In the genomic region with DNA sequence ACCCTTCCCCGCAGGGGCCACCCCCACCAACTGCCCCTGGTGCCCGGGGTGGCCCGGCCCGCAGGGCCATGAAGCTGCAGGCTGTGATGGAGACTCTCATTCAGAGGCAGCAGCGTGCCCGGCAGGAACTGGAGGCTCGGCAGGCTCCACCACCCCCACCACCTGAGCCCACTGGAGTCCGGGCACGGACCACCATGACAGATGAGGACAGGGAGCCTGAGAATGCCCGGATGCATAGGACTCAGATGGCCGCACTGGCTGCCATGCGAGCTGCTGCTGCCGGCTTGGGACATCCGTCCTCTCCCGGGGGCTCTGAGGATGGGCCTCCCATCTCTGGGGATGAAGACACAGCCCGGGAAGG, we compare ENCODE assay signal across 17 mouse cellular contexts. TPM values are rescaled to one million over a fixed set of nuclear protein-coding genes. Genes with fewer than 3 reads are reported as not detected.
DNase-seq lines count a peak whose midpoint lies in the region; ATAC-seq lines count a peak whose summit lies in the region.
"Had no signal": no experiment of that assay in that cellular context is flagged by ENCODE, and none has a peak within 500 bp of the region (broad histone marks: within the 10 kb centered on the region; RNA-seq: fewer than 3 reads in every experiment).

No protein-coding gene starts in this region.

- no peak overlapping the region for H3K4me2 ChIP-seq in intestine, embryonic 16.5 days (ENCODE audit: low read depth, low read length)
- H3K4me2 ChIP-seq in intestine, embryonic 15.5 days (replicated peaks): no peak overlapping the region
- peak overlapping the region; percentile 93 for H3K4me2 ChIP-seq in neural tube, embryonic 12.5 days (replicated peaks)
- peak overlapping the region; percentile 19; the same call in 1 of the 2 replicates for H3K4me2 ChIP-seq in hindbrain, embryonic 15.5 days
- H3K4me2 ChIP-seq: forebrain, embryonic 15.5 days had no signal

- 90% methylated on average over 16 of the region's 16 CpGs for WGBS in intestine, embryonic 16.5 days
- WGBS in intestine, embryonic 15.5 days: 89% methylated on average over 16 of the region's 16 CpGs
- WGBS in neural tube, embryonic 12.5 days: 77% methylated on average over 16 of the region's 16 CpGs
- WGBS in hindbrain, embryonic 15.5 days: 57% methylated on average over 16 of the region's 16 CpGs

- ATAC-seq in intestine, embryonic 16.5 days: no peak
- ATAC-seq in intestine, embryonic 15.5 days: no peak
- no peak for ATAC-seq in neural tube, embryonic 12.5 days (ENCODE audit: low FRiP score, low read depth)
- ATAC-seq in hindbrain, embryonic 15.5 days (ENCODE audit: low FRiP score, low read depth): no peak
- ATAC-seq: forebrain, embryonic 15.5 days had no signal

- H3K4me3 ChIP-seq in intestine, embryonic 16.5 days (ENCODE audit: low read length): no peak overlapping the region
- H3K4me3 ChIP-seq in intestine, embryonic 15.5 days (replicated peaks): no peak overlapping the region
- H3K4me3 ChIP-seq in neural tube, embryonic 12.5 days: peak overlapping the region; percentile 5; the same call in 1 of the 2 replicates
- H3K4me3 ChIP-seq in hindbrain, embryonic 15.5 days: no peak overlapping the region
- H3K4me3 ChIP-seq: forebrain, embryonic 15.5 days; gastrocnemius, adult 2 months had no signal

- peak overlapping the region; percentile 43; the same call in 1 of the 2 replicates for H3K9ac ChIP-seq in intestine, embryonic 16.5 days (ENCODE audit: low read depth, low read length)
- no peak overlapping the region for H3K9ac ChIP-seq in intestine, embryonic 15.5 days
- peak overlapping the region; percentile 35; the same call in 1 of the 2 replicates for H3K9ac ChIP-seq in neural tube, embryonic 12.5 days
- H3K9ac ChIP-seq in hindbrain, embryonic 15.5 days: no peak overlapping the region
- H3K9ac ChIP-seq: forebrain, embryonic 15.5 days had no signal

- H3K4me1 ChIP-seq in intestine, embryonic 16.5 days (ENCODE audit: control insufficient read depth, insufficient read depth, low read length): peaks cover 72% of the 10 kb centered on the region
- peaks cover 68% of the 10 kb centered on the region for H3K4me1 ChIP-seq in intestine, embryonic 15.5 days (replicated peaks)
- peaks cover 66% of the 10 kb centered on the region for H3K4me1 ChIP-seq in neural tube, embryonic 12.5 days
- H3K4me1 ChIP-seq in hindbrain, embryonic 15.5 days (replicated peaks): peaks cover 59% of the 10 kb centered on the region

- H3K9me3 ChIP-seq in intestine, embryonic 16.5 days (ENCODE audit: control insufficient read depth, low read length): no peaks in the 10 kb centered on the region
- no peaks in the 10 kb centered on the region for H3K9me3 ChIP-seq in intestine, embryonic 15.5 days
- H3K9me3 ChIP-seq in neural tube, embryonic 12.5 days: no peaks in the 10 kb centered on the region
- H3K9me3 ChIP-seq in hindbrain, embryonic 15.5 days: no peaks in the 10 kb centered on the region
- H3K9me3 ChIP-seq: forebrain, embryonic 15.5 days; G1E had no signal

- DNase-seq in neural tube, embryonic 10.5 days (ENCODE audit: extremely low spot score, low spot score): no peak
- no peak for DNase-seq in right cerebral cortex, adult 2 months (ENCODE audit: low spot score in 2 of 2)
- no peak for DNase-seq in urinary bladder, adult 2 months (ENCODE audit: low spot score)
- DNase-seq: cerebellum, adult 8-10 months; gastrocnemius, adult 2 months; kidney, postnatal 25 days; lung, adult 2 months; right cerebral cortex, adult 18-20 months had no signal

- H3K27me3 ChIP-seq in intestine, embryonic 16.5 days (replicated peaks; ENCODE audit: control insufficient read depth, insufficient read depth, low read length): no peaks in the 10 kb centered on the region
- no peaks in the 10 kb centered on the region for H3K27me3 ChIP-seq in intestine, embryonic 15.5 days (replicated peaks)
- H3K27me3 ChIP-seq in neural tube, embryonic 12.5 days (replicated peaks): no peaks in the 10 kb centered on the region
- no peaks in the 10 kb centered on the region for H3K27me3 ChIP-seq in hindbrain, embryonic 15.5 days
- H3K27me3 ChIP-seq: forebrain, embryonic 15.5 days had no signal

- H3K36me3 ChIP-seq in intestine, embryonic 16.5 days (ENCODE audit: control insufficient read depth, insufficient read depth, low read length): peaks cover 21% of the 10 kb centered on the region; the same call in 1 of the 2 replicates
- H3K36me3 ChIP-seq in intestine, embryonic 15.5 days: peaks cover 26% of the 10 kb centered on the region
- peaks cover 39% of the 10 kb centered on the region for H3K36me3 ChIP-seq in neural tube, embryonic 12.5 days
- H3K36me3 ChIP-seq in hindbrain, embryonic 15.5 days: 0 out of 2 replicates have a peak, but pooled peaks cover 4% of the 10 kb centered on the region

- no peak overlapping the region for H3K27ac ChIP-seq in intestine, embryonic 16.5 days (ENCODE audit: low read length)
- no peak overlapping the region for H3K27ac ChIP-seq in intestine, embryonic 15.5 days
- H3K27ac ChIP-seq in neural tube, embryonic 12.5 days: no peak overlapping the region
- H3K27ac ChIP-seq in hindbrain, embryonic 15.5 days (replicated peaks): no peak overlapping the region
- H3K27ac ChIP-seq: forebrain, embryonic 15.5 days; gastrocnemius, adult 2 months; macrophage had no signal

RNA-seq across cellular contexts. Expression of a gene that starts 4.0 kb away (rescaled TPM):
- polyA plus RNA-seq in intestine, embryonic 16.5 days (2015; fragmentation: Nextera tagmentation; extraction: Ambion mirVana): 19.4 and 22.1 TPM in 2 replicates
- 18.7 and 19.0 TPM in 2 replicates for polyA plus RNA-seq in intestine, embryonic 15.5 days (2015; fragmentation: Nextera tagmentation; extraction: Ambion mirVana)
- 4.9 and 7.7 TPM in 2 replicates for polyA plus RNA-seq in neural tube, embryonic 12.5 days (2016; fragmentation: Nextera tagmentation; extraction: Ambion mirVana)
- polyA plus RNA-seq in hindbrain, embryonic 15.5 days (2015; fragmentation: Nextera tagmentation; extraction: Ambion mirVana): 2.9 and 3.2 TPM in 2 replicates
- polyA plus RNA-seq in urinary bladder, adult 2 months (2012; rRNA removed): 3.8 and 4.1 TPM in 2 replicates

RNA-seq across cellular contexts. Expression of a gene that starts 9.8 kb away (rescaled TPM):
- 105 and 116 TPM in 2 replicates for polyA plus RNA-seq in intestine, embryonic 16.5 days (2015; fragmentation: Nextera tagmentation; extraction: Ambion mirVana)
- 108 and 116 TPM in 2 replicates for polyA plus RNA-seq in intestine, embryonic 15.5 days (2015; fragmentation: Nextera tagmentation; extraction: Ambion mirVana)
- polyA plus RNA-seq in neural tube, embryonic 12.5 days (2016; fragmentation: Nextera tagmentation; extraction: Ambion mirVana): 185 and 186 TPM in 2 replicates
- 258 and 289 TPM in 2 replicates for polyA plus RNA-seq in hindbrain, embryonic 15.5 days (2015; fragmentation: Nextera tagmentation; extraction: Ambion mirVana)
- polyA plus RNA-seq in urinary bladder, adult 2 months (2012; rRNA removed): 140 and 147 TPM in 2 replicates

RNA-seq across cellular contexts. Expression of a gene that starts 14.0 kb away (rescaled TPM):
- 0.68 and 0.69 TPM in 2 replicates for polyA plus RNA-seq in intestine, embryonic 16.5 days (2015; fragmentation: Nextera tagmentation; extraction: Ambion mirVana)
- polyA plus RNA-seq in intestine, embryonic 15.5 days (2015; fragmentation: Nextera tagmentation; extraction: Ambion mirVana): 0.52 and 1.1 TPM in 2 replicates
- 1.1 and 1.3 TPM in 2 replicates for polyA plus RNA-seq in neural tube, embryonic 12.5 days (2016; fragmentation: Nextera tagmentation; extraction: Ambion mirVana)
- 2.7 and 3.1 TPM in 2 replicates for polyA plus RNA-seq in hindbrain, embryonic 15.5 days (2015; fragmentation: Nextera tagmentation; extraction: Ambion mirVana)
- 5.5 and 5.7 TPM in 2 replicates for polyA plus RNA-seq in urinary bladder, adult 2 months (2012; rRNA removed)

RNA-seq across cellular contexts. Expression of a gene that starts 20.1 kb away (rescaled TPM):
- 2.1 and 7.8 TPM in 2 replicates for polyA plus RNA-seq in intestine, embryonic 16.5 days (2015; fragmentation: Nextera tagmentation; extraction: Ambion mirVana)
- polyA plus RNA-seq in intestine, embryonic 15.5 days (2015; fragmentation: Nextera tagmentation; extraction: Ambion mirVana): 17.7 TPM in 1 of 2 replicates, not detected in the other
- 28.4 and 40.5 TPM in 2 replicates for polyA plus RNA-seq in neural tube, embryonic 12.5 days (2016; fragmentation: Nextera tagmentation; extraction: Ambion mirVana)
- 3.0 TPM in 1 of 2 replicates, not detected in the other for polyA plus RNA-seq in hindbrain, embryonic 15.5 days (2015; fragmentation: Nextera tagmentation; extraction: Ambion mirVana)
- not detected in 2 replicates for polyA plus RNA-seq in urinary bladder, adult 2 months (2012; rRNA removed)
- polyA plus RNA-seq: intestine, embryonic 14.5 days; lung, adult 2 months; spleen, adult 2 months had no signal

RNA-seq across cellular contexts. Expression of a gene that starts 22.1 kb away (rescaled TPM):
- 34.1 and 37.2 TPM in 2 replicates for polyA plus RNA-seq in intestine, embryonic 16.5 days (2015; fragmentation: Nextera tagmentation; extraction: Ambion mirVana)
- polyA plus RNA-seq in intestine, embryonic 15.5 days (2015; fragmentation: Nextera tagmentation; extraction: Ambion mirVana): 37.3 and 39.8 TPM in 2 replicates
- polyA plus RNA-seq in neural tube, embryonic 12.5 days (2016; fragmentation: Nextera tagmentation; extraction: Ambion mirVana): 60.5 and 62.6 TPM in 2 replicates
- 51.2 and 54.2 TPM in 2 replicates for polyA plus RNA-seq in hindbrain, embryonic 15.5 days (2015; fragmentation: Nextera tagmentation; extraction: Ambion mirVana)
- 31.7 and 40.9 TPM in 2 replicates for polyA plus RNA-seq in urinary bladder, adult 2 months (2012; rRNA removed)

Comparison
In these comparisons a context has a peak if more than half of its experiments do, and no peak if none do; other contexts are left out.
1. H3K9ac ChIP-seq: peak in intestine, embryonic 16.5 days (single experiment) and neural tube, embryonic 12.5 days (single experiment); none in intestine, embryonic 15.5 days (single experiment) and hindbrain, embryonic 15.5 days (single experiment).
2. H3K4me2 ChIP-seq: peak in neural tube, embryonic 12.5 days (single experiment) and hindbrain, embryonic 15.5 days (single experiment); none in intestine, embryonic 16.5 days (single experiment) and intestine, embryonic 15.5 days (single experiment).